Mouse (Mus musculus) gastrocnemius, postnatal 36 days (tissue): Measurements from ENCODE around the gene Snx8. TPM values are rescaled to one million over a fixed set of nuclear protein-coding genes. Genes with fewer than 3 reads are reported as not detected.
A peak's percentile ranks its signal among the peaks of the same experiment; 100 is the strongest.

Source experiments
- DNase-seq, 2 experiments: peaks; one replicate each; pipeline ENCODE4 v3.0.0; 2022
- intact Hi-C: fragments of 180-260 bp; cut with DNase I; formaldehyde crosslinking; loops from one replicate; pipeline ENCODE4 v1.15.1; 2025
- long read RNA-seq, 2 experiments: library from polyadenylated mRNA; stranded (forward); transcript quantifications; one replicate each; pipeline ENCODE4 v2.0.0; 2021
- total RNA-seq, 2 experiments: library from RNA; stranded (reverse); gene quantifications; 2 replicates each; pipeline ENCODE4 v1.2.3; 2021

The Snx8 gene
- total RNA-seq: 10 to 100 TPM in 1 of 2 experiments, 1 to 10 TPM in 1; 7.3 to 10.5 TPM
- long read RNA-seq, experiment 1, partial matches to known transcripts: 0 of 9 reads
- long read RNA-seq, experiment 1, other reads (novel, unspliced or antisense): 5 of 9 reads
- long read RNA-seq, experiment 2, transcript Snx8-201 (11 exons, 2,627 nt): major isoform, 8 of 16 reads
- long read RNA-seq, experiment 2, partial matches to known transcripts: 1 of 16 reads
- long read RNA-seq, experiment 2, other reads (novel, unspliced or antisense): 7 of 16 reads

DNA sequence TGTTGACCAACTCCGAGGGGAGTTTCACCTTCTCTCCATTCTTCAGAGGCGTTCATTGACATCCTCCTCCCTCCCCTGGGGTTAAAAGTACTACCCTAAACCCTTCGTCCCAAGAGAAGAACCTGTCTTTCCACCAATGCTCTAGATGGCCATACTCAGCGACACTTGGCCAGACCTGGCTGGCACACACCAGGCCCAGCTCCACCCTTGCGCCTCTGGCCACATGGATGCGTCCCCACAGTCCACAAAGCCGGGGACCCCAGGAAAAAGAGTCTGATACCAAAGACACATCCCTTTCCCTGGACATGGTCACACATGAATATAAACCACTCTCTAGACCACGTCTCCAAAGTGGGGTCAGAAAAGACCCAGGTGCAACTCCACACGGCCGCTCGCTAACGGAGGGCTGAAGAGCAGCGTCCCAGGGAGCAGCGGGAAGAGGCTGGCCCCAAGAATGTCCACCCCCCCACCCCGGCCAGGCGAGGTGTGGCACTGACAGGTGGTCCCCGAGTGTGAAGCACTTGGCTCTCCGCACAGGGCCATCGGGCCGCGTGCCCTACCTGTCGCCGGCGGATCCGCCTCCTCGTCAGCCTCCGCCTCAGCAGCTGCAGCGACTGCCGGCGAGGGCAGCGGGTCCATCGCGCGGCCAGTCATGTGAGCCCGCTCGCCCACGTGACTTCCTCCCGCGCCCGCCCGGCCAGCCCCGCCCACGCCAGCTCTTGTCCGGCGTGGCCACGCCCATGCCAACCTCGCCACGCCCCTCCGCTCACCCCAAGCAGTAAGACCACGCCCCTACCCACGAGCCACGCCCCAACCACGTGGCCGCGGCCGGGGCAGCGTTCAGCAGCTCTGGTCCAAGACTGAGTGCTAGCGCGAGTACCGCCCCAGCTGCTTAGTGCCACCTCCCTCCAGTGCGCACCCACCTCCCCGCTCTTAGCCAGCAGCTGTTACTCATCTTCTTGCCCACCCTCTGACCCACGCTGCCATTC lies at the start of gene Snx8:
Gene Snx8, minus strand, starts transcription at position 675 of the 989 bp plus-strand sequence.
- DNase-seq: peak; percentile 94 to 96
- intact Hi-C loops: no loop called here

DNA sequence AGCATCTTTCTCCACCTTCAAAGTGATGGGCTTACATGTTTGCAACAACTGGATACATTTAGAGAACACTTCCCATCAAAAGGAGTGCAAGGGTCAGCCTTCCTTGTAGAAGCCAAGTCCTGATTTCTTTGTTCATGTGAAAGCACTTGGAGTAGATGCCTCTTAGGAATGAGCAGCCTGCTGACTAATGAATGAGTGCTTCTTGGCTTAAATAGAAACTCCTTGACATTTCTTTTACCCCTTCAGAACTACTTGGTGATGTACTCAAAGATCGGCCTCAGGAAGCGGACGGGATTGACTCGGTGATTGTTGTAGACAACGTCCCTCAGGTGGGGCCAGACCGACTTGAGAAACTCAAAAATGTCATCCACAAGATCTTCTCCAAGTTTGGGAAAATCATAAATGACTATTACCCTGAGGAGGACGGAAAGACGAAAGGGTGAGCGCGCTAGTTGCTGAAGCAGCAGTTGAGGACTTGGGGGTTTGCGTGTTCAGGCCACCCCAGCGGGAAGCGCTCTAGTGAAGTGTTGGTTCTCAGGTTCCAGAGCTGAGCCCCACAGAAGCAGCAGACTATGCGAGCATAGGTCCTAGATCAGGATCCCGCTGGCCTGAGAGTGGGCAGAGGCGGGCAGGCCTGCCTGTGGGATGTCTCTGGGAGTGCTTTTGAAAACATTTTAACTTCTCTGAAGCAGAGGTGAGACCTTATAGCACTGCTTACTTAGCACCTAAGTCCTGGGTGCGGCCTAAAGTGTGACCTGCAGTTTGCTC lies 36.1 kb upstream of the Snx8 start:
- intact Hi-C loops: no loop called here
- no peak for DNase-seq

- no peak for DNase-seq
- intact Hi-C loops: no loop called here
Measured at GRCm38 (mm10) chr5:140420616-140421015, 31.6 kb upstream of the Snx8 start.

DNA sequence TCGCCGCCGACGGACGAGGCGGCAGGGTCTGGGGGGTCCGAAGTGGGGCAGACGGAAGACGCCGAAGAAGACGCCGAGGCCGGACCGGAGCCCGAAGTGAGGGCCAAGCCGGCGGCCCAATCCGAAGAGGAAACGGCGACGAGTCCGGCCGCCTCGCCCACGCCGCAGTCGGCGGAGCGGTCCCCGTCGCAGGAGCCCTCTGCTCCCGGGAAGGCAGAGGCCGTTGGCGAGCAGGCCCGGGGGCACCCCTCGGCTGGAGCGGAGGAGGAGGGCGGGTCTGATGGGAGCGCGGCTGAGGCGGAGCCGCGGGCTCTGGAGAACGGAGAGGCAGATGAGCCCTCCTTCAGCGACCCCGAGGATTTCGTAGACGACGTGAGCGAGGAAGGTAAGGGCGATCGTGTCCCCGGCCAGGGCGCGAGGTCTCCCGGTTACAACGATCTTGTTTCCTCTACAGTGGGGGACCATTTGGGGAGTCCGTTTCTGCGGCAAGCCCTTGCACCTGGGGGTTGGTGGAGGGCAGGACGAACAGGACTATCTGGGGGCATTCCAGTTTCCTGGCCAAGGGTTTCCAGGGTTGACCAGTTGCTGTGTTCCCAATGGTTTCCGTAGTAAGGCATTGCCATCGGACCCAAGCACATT lies 30.5 kb upstream of the Snx8 start:
- no peak for DNase-seq
- intact Hi-C loops: loop anchor here (5.0 to 10.0 kb wide), 2 partner anchors 88 to 585 kb away; partner anchors contain the start of gene Chst12

- DNase-seq: peak; percentile 79 to 83
- intact Hi-C loops: loop anchor here (5.0 to 10.0 kb wide), 2 partner anchors 89 to 584 kb away; partner anchors contain the start of gene Chst12
Measured at GRCm38 (mm10) chr5:140418489-140419441, 29.7 kb upstream of the Snx8 start, which contains the start of gene Eif3b. TSS of gene Eif3b (plus strand) at chr5:140419328.

DNA sequence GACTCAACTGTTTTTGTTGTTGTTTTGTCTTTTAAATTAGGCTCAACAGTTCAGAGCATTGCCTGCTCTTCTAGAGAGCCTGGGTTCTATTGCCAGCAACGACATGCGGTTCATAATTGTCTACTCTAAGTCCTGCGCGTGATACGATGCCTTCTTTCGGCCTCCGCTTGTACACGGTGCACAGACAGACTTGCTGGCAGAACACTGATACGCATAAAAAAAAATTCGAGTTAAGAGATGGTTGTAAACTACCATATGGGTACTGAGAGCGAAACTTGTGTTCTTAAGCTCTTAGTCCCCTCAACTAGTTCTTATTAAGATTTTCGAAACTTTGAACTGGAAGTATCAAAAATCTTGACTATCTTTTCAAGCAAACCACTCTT lies 29.0 kb upstream of the Snx8 start:
- intact Hi-C loops: loop anchor here (5.0 to 10.0 kb wide), 2 partner anchors 89 to 583 kb away; partner anchors contain the start of gene Chst12
- DNase-seq: no peak

GRCm38 (mm10) chr5:140414647-140415046 lies 25.6 kb upstream of the Snx8 start:
- intact Hi-C loops: loop anchor here (5.0 to 10.0 kb wide), 3 partner anchors 77 to 580 kb away; partner anchors contain the start of gene Chst12
- DNase-seq: no peak

GRCm38 (mm10) chr5:140411339-140411738 lies 22.3 kb upstream of the Snx8 start:
- DNase-seq: peak; percentile 22 to 50
- intact Hi-C loops: loop anchor here (5.0 to 10.0 kb wide), 2 partner anchors 74 to 577 kb away; no protein-coding TSS in a partner anchor

DNA sequence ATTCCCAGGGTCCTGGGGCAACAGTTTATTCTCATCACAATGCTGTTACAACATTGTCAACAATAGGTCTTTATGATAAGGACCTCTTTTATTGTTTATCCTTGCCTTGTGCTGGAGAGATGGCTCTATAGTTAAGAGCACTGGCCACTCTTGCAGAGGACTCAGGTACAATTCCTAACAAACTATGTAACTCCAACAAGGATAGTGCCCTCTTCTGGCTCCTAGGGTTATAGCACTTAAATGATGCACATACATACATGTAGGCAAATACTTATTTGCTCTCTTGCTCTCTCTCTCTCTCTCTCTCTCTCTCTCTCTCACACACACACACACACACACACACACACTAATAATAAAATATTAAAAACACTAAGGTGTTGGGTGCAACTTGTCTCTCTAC lies 19.7 kb upstream of the Snx8 start:
- DNase-seq: no peak
- intact Hi-C loops: loop anchor here (10.0 kb wide), 1 partner anchor 214 kb away; no protein-coding TSS in a partner anchor

DNA sequence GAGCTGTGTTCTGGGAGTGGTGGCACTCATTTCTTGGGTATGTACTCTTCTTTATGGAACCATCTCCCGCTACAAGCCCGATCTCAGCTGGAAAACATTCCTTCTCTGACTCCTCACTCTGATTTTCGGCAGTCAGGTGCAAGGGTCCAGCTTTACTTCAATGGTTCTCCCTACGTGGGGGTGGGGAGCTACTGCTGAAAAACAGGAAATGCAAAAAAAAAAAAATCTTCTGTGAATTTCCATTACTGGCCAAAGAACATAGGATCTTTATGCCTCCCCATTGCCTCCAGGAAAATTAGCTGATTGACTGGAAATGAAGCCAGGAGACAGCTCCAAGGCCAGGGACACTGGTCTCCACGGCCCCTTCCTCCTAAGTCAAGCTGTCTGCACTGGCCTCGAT lies 17.6 kb upstream of the Snx8 start:
- DNase-seq: no peak
- intact Hi-C loops: loop anchor here (10.0 kb wide), 1 partner anchor 212 kb away; no protein-coding TSS in a partner anchor

- no peak for DNase-seq
- intact Hi-C loops: loop anchor here (10.0 kb wide), 1 partner anchor 210 kb away; no protein-coding TSS in a partner anchor
Measured at GRCm38 (mm10) chr5:140405126-140405525, 16.1 kb upstream of the Snx8 start.

DNA sequence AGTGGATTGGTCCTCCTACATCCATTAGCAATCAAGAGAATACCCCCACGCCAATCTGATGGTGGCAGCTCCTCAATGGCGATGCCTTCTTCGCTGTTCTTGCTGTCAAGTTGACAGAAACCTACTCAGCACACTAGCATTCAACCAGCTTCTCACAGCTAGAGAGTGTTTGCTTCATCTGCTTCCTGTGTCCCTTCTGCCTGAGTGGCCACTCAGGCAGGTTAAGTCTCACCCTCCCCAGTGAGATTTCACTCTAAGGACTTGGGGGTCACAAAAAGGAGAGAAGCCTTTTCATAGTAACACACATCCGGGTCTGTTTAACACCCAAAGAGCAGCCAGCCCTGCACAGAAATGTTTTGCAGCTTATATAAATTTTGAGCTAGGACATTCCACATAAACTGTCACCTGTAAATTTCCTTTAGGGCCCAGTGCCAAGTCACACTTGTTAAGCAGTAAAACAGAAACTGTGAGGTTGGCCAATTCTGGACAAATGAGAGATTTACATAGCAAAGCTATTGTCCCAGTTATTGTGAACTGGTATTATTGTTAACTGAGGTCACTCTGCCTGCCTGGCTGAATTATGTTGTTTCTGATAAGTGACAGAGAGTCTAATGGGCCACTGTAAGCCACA lies 13.7 kb upstream of the Snx8 start:
- intact Hi-C loops: loop anchor here (10.0 kb wide), 1 partner anchor 208 kb away; no protein-coding TSS in a partner anchor

DNA sequence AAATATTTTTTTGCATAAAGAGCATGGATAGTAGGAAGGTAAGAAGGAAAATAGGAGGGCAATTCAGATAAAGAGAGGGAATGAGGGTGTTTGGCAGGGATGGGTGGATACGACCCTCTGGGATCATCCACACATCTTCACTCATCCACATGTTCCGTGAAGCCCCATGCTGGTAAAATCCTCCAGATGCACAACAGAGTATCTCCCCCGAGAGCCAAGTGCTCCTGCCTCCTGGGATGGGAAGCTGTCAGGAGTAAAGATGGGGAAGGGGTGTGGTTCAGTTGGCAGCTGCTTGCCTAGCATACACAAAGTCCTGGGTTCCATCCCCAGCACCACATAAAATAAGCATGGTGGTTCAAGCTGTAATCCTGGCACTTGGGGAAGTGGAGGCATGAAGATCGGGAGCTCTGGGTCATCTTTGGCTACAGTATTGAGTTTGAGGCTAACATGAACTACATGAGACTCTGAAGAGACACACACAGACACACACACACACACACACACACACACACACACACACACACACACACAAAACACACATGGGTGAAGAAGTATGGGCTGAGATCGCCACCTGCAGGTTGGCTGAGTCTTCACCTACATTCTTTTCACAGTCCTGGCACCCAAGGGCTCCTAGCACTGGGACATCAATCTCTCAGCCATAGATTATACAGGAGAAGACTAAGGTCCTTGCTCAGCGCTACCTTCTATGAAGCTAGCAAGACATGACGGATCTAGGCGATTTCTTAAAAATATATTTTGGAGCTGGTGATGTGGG lies 7.3 kb upstream of the Snx8 start:
- intact Hi-C loops: no loop called here

More for the DNA sequence above, 13.7 kb upstream of the Snx8 start:
- no peak for DNase-seq

GRCm38 (mm10) chr5:140392701-140393100 lies 3.6 kb upstream of the Snx8 start:
- intact Hi-C loops: no loop called here

More for the DNA sequence above, 7.3 kb upstream of the Snx8 start:
- no peak for DNase-seq

DNA sequence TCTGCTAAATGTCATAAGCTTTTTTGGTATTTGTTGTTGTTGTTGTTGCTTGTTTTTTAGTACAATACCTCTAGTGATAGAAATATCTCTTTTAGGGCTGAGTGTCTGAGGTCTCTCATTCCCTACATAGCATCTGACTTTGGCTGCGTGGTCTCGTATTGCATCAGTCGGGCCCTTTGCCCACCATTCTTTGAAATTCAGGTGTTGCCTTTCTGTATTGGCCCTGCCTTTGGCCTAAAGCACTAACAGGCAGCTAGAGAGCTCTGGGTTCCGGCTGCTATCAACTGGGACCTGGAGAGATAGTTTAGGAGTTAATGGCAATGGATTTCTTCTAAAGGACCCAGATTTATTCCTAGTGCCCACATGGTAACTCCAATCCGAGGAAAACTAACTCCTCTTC lies 2.9 kb upstream of the Snx8 start:
- DNase-seq: no peak
- intact Hi-C loops: no loop called here

More at GRCm38 (mm10) chr5:140392701-140393100, 3.6 kb upstream of the Snx8 start:
- no peak for DNase-seq

DNA sequence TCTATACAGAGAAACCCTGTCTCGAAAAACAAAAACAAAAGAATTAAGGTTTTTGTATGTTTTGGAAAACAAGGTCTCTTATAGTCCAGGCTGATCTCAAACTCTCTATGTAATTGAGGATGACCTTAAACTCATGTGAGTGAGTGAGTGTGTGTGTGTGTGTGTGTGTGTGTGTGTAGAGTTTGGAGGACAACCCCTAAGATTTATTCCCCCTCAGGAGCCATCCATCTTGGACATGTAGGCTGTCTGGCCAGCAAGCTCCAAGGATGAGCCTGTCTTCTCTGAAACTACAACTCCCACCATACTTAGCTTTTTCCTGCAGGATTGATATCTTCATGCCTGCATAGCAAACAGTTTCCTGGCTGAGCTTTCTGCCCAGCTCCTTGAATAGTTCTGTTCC lies 2.4 kb upstream of the Snx8 start:
- DNase-seq: no peak
- intact Hi-C loops: no loop called here

- intact Hi-C loops: no loop called here
- no peak for DNase-seq
Measured at GRCm38 (mm10) chr5:140389647-140390046, 585 bp upstream of the Snx8 start.
